Mouse (Mus musculus): ENCODE results near the gene Icam5. TPM values are rescaled to one million over a fixed set of nuclear protein-coding genes. Genes with fewer than 3 reads are reported as not detected.
"Not testable (repeated sequence)": the region's sequence is repeated elsewhere in the genome, so short reads cannot be mapped to it uniquely, and the experiment has no call there.

Gene Icam5
- total and polyA plus RNA-seq, 2 experiments from 2014 or later: 4.1 to 7.7 TPM

DNA sequence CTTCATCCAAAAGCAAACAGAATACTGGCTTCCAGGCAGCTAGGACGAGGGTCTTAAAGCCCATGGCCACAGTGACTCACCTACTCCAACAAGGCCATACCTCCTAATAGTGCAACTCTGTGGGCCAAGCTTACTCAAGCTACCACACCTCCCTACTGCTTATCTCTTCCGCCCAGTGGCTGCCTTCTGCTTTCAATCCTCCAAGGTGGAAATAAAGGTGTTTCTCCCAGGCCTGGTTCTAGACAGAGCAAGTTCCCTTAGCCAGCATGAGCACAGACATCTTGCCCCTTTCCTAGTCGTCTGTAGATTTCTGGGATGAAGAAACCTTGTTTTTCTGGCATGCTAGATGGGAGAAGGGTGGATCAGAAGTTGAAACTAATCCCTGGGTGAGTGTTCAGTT lies 7.9 kb downstream of the Icam5 start:
- peaks cover 31% of the 10 kb centered on the region for H3K27me3 ChIP-seq (ENCODE audit: insufficient read depth, low read length)
- no peaks in the 10 kb centered on the region for H3K9me3 ChIP-seq (ENCODE audit: low read length)
- no peaks in the 10 kb centered on the region for H3K36me3 ChIP-seq (ENCODE audit: insufficient read depth, low read length)
- H3K4me3 ChIP-seq (ENCODE audit: low read depth, low read length): no peak overlapping the region
- no peak for ATAC-seq (ENCODE audit: low FRiP score)
- no peak overlapping the region for H3K4me2 ChIP-seq (ENCODE audit: low read depth, low read length, poor library complexity, severe bottlenecking)
- H3K27ac ChIP-seq (ENCODE audit: low read depth, low read length): no peak overlapping the region
- 66% methylated on average over 3 of the region's 3 CpGs for WGBS
- no peak for TF ChIP-seq CTCF (IDR thresholded peaks at IDR 0.05)
- H3K9ac ChIP-seq (replicated peaks; ENCODE audit: low read length, poor library complexity, severe bottlenecking): no peak overlapping the region
- H3K4me1 ChIP-seq (ENCODE audit: insufficient read depth, low read length): peaks cover 22% of the 10 kb centered on the region; the same call in 1 of the 2 replicates
- DNase-seq (ENCODE audit: low spot score): no peak

DNA sequence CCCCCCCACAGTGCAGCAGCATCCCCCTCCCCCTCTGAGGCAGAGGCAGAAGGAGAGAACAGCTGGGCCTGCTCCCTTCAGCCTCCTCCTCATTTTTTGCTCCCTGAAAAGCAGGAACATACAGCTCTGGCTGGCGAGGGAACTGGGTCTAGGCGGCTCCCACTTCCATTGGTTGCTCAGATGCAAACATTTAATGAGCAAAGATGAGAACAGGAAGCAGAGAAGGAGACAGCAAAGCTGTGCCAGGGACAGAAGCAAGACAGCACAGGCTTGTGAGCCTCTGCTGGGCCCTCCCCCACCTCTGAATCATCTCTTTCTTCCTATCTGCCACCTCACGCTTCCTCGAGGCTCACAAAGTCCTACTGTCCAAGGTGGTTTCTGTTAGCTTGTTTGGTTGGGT lies 9.4 kb downstream of the Icam5 start:
- H3K9ac ChIP-seq (replicated peaks; ENCODE audit: low read length, poor library complexity, severe bottlenecking): no peak overlapping the region
- DNase-seq (ENCODE audit: low spot score) (no peak), ATAC-seq (ENCODE audit: low FRiP score) (no peak)
- no peak overlapping the region for H3K4me2 ChIP-seq (ENCODE audit: low read depth, low read length, poor library complexity, severe bottlenecking)
- no peak for TF ChIP-seq CTCF (IDR thresholded peaks at IDR 0.05)
- 56% methylated on average over 4 of the region's 4 CpGs for WGBS
- H3K27me3 ChIP-seq (ENCODE audit: insufficient read depth, low read length): peaks cover 16% of the 10 kb centered on the region
- peaks cover 14% of the 10 kb centered on the region; the same call in 1 of the 2 replicates for H3K4me1 ChIP-seq (ENCODE audit: insufficient read depth, low read length)
- H3K27ac ChIP-seq (ENCODE audit: low read depth, low read length): no peak overlapping the region
- no peaks in the 10 kb centered on the region for H3K36me3 ChIP-seq (ENCODE audit: insufficient read depth, low read length)
- H3K4me3 ChIP-seq (ENCODE audit: low read depth, low read length): no peak overlapping the region
- no peaks in the 10 kb centered on the region for H3K9me3 ChIP-seq (ENCODE audit: low read length)

DNA sequence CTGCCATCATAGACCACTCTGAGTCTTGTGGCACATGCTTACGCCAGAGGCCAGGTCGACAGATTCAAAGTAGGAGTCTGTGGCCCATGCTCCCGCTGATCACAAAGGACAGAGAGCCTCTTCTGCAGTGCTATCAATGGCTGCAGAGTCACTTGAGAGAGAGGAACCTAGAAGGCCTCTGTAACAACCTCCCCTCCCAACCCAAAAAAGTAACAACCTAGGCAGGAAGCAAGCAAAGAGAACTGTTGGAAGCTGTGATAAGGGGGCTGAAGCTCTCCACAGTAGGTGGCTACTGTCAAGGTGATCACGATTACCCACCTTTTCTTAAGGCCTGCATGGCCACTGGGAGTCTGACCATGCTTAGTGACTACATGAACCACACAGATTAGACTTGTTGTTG lies 11.7 kb downstream of the Icam5 start:
- WGBS: 90% methylated on average over 4 of the region's 4 CpGs
- H3K9me3 ChIP-seq (ENCODE audit: low read length): no peaks in the 10 kb centered on the region
- no peaks in the 10 kb centered on the region for H3K36me3 ChIP-seq (ENCODE audit: insufficient read depth, low read length)
- peaks cover 3% of the 10 kb centered on the region; the same call in 1 of the 2 replicates for H3K27me3 ChIP-seq (ENCODE audit: insufficient read depth, low read length)
- no peak for TF ChIP-seq CTCF (IDR thresholded peaks at IDR 0.05)
- no peak overlapping the region for H3K9ac ChIP-seq (replicated peaks; ENCODE audit: low read length, poor library complexity, severe bottlenecking)
- no peak for ATAC-seq (ENCODE audit: low FRiP score)
- no peak for DNase-seq (ENCODE audit: low spot score)
- no peak overlapping the region for H3K27ac ChIP-seq (ENCODE audit: low read depth, low read length)
- H3K4me2 ChIP-seq (ENCODE audit: low read depth, low read length, poor library complexity, severe bottlenecking): no peak overlapping the region
- no peak overlapping the region for H3K4me3 ChIP-seq (ENCODE audit: low read depth, low read length)
- H3K4me1 ChIP-seq (ENCODE audit: insufficient read depth, low read length): 0 out of 2 replicates have a peak, but pooled peaks cover under 1% of the 10 kb centered on the region

DNA sequence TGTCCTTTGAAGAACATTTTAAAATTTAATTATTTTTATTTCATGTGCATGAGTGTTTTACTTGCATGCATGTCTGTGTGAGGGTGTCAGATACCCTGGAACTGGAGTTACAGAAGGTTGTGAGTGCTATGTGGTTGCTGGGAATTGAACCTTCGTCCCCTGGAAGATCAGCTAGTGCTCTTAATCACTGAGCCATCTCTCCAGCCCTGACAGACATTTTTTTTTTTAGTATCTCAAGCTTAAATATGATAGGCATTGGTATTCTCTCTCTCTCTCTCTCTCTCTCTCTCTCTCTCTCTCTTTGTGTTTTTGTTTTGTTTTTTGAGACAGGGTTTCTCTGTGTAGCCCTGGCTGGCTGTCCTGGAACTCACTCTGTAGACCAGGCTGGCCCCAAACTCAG lies 12.9 kb downstream of the Icam5 start:
- H3K4me2 ChIP-seq (ENCODE audit: low read depth, low read length, poor library complexity, severe bottlenecking); H3K4me1 ChIP-seq (ENCODE audit: insufficient read depth, low read length); H3K9ac ChIP-seq (replicated peaks; ENCODE audit: low read length, poor library complexity, severe bottlenecking); H3K4me3 ChIP-seq (ENCODE audit: low read depth, low read length); H3K27ac ChIP-seq (ENCODE audit: low read depth, low read length); H3K27me3 ChIP-seq (ENCODE audit: insufficient read depth, low read length); ATAC-seq (ENCODE audit: low FRiP score); H3K9me3 ChIP-seq (ENCODE audit: low read length); DNase-seq (ENCODE audit: low spot score); H3K36me3 ChIP-seq (ENCODE audit: insufficient read depth, low read length): not testable (repeated sequence)
- WGBS: 42% methylated on average over 1 of the region's 1 CpGs

DNA sequence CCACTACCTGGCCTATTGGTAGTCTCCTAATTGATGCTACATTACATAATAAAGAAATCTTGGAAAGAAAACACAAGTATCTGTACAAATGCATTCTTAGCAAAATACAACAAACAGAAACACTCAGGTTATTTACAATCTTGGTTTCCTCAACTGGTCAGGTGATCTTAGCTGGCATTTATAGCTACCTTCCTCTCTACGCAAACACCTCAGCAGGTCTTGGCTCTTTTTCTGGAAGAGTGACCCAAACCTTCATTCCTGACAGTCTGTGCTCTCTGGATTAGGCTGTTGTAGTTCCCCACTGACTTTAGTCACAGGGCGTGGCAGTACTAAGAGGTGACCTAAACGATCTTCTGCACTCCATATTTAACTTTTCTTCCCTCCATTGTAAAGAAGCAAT lies 13.4 kb downstream of the Icam5 start:
- no peaks in the 10 kb centered on the region for H3K9me3 ChIP-seq (ENCODE audit: low read length)
- H3K9ac ChIP-seq (replicated peaks; ENCODE audit: low read length, poor library complexity, severe bottlenecking): no peak overlapping the region
- H3K27me3 ChIP-seq (ENCODE audit: insufficient read depth, low read length): no peaks in the 10 kb centered on the region
- H3K27ac ChIP-seq (ENCODE audit: low read depth, low read length): no peak overlapping the region
- no peaks in the 10 kb centered on the region for H3K4me1 ChIP-seq (ENCODE audit: insufficient read depth, low read length)
- TF ChIP-seq CTCF (IDR thresholded peaks at IDR 0.05): no peak
- H3K4me2 ChIP-seq (ENCODE audit: low read depth, low read length, poor library complexity, severe bottlenecking): no peak overlapping the region
- H3K4me3 ChIP-seq (ENCODE audit: low read depth, low read length): no peak overlapping the region
- WGBS: 82% methylated on average over 3 of the region's 3 CpGs
- DNase-seq (ENCODE audit: low spot score) (no peak), ATAC-seq (ENCODE audit: low FRiP score) (no peak)
- no peaks in the 10 kb centered on the region for H3K36me3 ChIP-seq (ENCODE audit: insufficient read depth, low read length)

DNA sequence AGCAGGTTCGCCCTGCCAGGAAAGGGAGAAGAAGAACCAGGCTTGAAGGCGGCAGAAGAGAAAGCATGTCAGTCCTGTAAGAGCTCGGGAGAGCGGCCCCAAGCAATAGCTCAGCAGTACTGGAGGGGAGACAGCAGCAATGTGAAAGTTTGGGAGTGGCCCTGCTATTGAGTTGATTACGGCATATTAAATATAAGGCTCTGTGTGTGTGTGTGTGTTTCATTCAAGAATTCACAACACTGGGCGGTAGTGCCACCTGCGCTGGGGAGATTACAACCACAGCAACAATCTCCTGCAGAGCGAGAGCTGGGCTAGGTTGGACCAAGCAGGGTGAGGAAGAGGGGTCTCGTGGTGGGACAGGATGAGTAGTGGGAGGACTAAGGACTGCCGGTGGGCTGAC lies 19.7 kb downstream of the Icam5 start:
- ATAC-seq (ENCODE audit: low FRiP score) (no peak), DNase-seq (ENCODE audit: low spot score) (no peak)
- Histone ChIP-seq H3K27me3 (ENCODE audit: insufficient read depth, low read length) (no peaks in the 10 kb centered on the region), H3K4me2 (ENCODE audit: low read depth, low read length, poor library complexity, severe bottlenecking) (no peak overlapping the region), H3K36me3 (ENCODE audit: insufficient read depth, low read length) (no peaks in the 10 kb centered on the region), H3K9ac (replicated peaks; ENCODE audit: low read length, poor library complexity, severe bottlenecking) (no peak overlapping the region), H3K27ac (ENCODE audit: low read depth, low read length) (no peak overlapping the region), H3K4me1 (ENCODE audit: insufficient read depth, low read length) (no peaks in the 10 kb centered on the region), H3K4me3 (ENCODE audit: low read depth, low read length) (no peak overlapping the region), H3K9me3 (ENCODE audit: low read length) (no peaks in the 10 kb centered on the region)
- TF ChIP-seq CTCF (IDR thresholded peaks at IDR 0.05): no peak
- 65% methylated on average over 10 of the region's 10 CpGs for WGBS
